Mouse (Mus musculus) large intestine, adult 2 months (tissue): ENCODE measurements around the gene Foxn1. TPM values are rescaled to one million over a fixed set of nuclear protein-coding genes. Genes with fewer than 3 reads are reported as not detected.

ENCODE experiments used
- DNase-seq: peaks from one replicate; pipeline ENCODE4 v3.0.0-alpha.2; 2012; ENCODE audit warnings: low read depth, low spot score
- WGBS: fragments of 180-500 bp; shearing (Covaris S2); methylation state at CpG from one replicate; pipeline ENCODE4 v1.1.7; 2018; 5-methylcytosine and 5-hydroxymethylcytosine counted together
- polyA plus RNA-seq: library from polyadenylated mRNA; depleted of rRNA; stranded (reverse); fragments of >200 nt; gene quantifications from 2 replicates; pipeline ENCODE4 v1.2.3, GENCODE M21; 2012

Foxn1 gene
- polyA plus RNA-seq, 1 experiment = not detected

- no peak for DNase-seq
- 22% methylated on average over 6 of the region's 6 CpGs for WGBS
Observed at GRCm38 (mm10) chr11:78402062-78402461, 15.7 kb upstream of the Foxn1 start.

DNA sequence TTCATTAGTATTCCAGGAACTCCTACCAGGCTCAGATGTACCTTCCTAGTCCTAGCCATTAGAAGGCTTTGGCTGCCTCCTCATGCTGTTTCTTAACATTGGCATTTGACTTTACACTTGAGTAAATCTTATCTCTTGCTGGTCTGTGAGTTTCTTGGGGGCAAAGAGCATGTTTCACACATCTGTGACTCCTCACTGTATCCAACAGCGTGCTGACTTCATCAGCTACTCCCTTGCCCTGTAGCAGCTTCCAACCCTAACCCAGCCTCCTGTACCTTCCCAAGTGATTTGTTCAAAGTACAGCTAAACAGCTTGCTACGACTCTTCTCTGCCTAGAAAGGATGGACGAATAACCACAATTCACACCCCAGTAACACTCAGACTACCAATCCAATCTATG, 15.1 kb upstream of the Foxn1 start:
- WGBS = 47% methylated on average over 3 of the region's 3 CpGs

DNA sequence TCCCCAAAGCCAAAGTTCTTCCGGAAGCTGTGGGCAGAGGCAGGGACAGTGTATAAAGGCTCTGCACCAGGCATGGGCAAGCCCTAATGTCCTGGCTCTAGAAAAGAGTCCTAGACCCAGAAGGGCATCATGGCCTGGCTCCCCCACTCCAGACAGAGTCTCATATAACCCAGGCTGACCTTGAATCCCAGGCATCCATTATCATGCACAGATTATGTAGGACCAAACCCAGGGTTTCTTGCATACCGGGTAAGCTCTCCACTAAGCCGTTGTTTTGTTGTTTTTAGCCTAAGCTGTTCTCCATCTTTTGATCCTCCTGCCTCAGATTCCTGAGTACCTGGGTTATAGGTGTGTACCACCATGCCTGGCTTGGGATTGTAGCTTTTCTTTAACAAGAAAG, 14.6 kb upstream of the Foxn1 start:
- WGBS = 59% methylated on average over 3 of the region's 3 CpGs
- no peak for DNase-seq

More for the DNA sequence above, 15.1 kb upstream of the Foxn1 start:
- no peak for DNase-seq

GRCm38 (mm10) chr11:78399680-78400079, 13.3 kb upstream of the Foxn1 start:
- WGBS = 18% methylated on average over 8 of the region's 8 CpGs
- no peak for DNase-seq

- WGBS = 88% methylated on average over 6 of the region's 6 CpGs
Observed at GRCm38 (mm10) chr11:78398212-78398611, 11.9 kb upstream of the Foxn1 start.

GRCm38 (mm10) chr11:78397397-78397796, 11.0 kb upstream of the Foxn1 start:
- WGBS = 9% methylated on average over 18 of the region's 18 CpGs

More at GRCm38 (mm10) chr11:78398212-78398611, 11.9 kb upstream of the Foxn1 start:
- DNase-seq = no peak

GRCm38 (mm10) chr11:78396950-78397349, 10.6 kb upstream of the Foxn1 start:
- DNase-seq = no peak
- WGBS = 30% methylated on average over 11 of the region's 11 CpGs

More at GRCm38 (mm10) chr11:78397397-78397796, 11.0 kb upstream of the Foxn1 start:
- DNase-seq = no peak

GRCm38 (mm10) chr11:78392728-78393127, 6.4 kb upstream of the Foxn1 start:
- WGBS = 19% methylated on average over 3 of the region's 3 CpGs

GRCm38 (mm10) chr11:78385776-78386175, 582 bp downstream of the Foxn1 start:
- no peak for DNase-seq
- 63% methylated on average over 10 of the region's 10 CpGs for WGBS

More at GRCm38 (mm10) chr11:78392728-78393127, 6.4 kb upstream of the Foxn1 start:
- DNase-seq = no peak

DNA sequence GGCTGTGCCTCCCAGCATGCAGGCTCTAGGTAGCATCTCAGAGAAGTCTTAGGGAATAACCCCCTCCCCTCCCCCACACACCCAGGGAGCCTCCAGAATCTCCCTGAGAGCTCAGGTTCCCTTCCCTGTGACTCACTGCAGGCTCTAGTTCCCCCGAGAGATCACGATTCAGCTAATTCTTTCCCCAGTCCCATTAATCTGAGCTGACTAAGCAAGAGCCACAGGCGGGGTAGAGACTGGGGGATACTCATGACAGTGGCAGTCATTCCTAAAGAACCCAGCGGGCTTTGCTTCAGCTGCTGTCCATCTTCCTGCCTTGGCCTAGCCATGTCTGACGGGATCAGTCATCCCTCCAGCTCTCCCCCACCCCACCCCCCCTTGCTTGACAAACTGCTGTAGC, 3.7 kb downstream of the Foxn1 start:
- DNase-seq = no peak
- 74% methylated on average over 5 of the region's 5 CpGs for WGBS

DNA sequence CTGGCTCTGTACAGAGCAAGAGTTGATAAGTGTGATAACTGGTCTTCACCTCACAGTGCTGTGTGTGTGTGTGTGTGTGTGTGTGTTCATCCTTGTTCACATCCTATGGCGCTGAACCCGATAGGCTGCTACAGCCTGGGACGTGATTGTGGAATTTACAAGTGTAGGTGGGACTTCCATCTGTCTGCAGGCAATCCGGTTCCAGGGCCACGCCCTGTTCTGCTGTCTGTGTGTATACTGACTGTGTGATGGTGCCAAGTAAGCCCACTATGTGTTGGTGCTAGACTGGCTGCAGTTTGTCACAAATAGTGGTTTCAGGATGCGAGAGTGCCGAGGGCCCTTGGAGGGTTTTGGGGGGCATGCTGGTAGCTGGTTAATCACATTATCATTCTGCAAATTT, 4.1 kb downstream of the Foxn1 start:
- WGBS = 51% methylated on average over 7 of the region's 7 CpGs
- DNase-seq = no peak

DNA sequence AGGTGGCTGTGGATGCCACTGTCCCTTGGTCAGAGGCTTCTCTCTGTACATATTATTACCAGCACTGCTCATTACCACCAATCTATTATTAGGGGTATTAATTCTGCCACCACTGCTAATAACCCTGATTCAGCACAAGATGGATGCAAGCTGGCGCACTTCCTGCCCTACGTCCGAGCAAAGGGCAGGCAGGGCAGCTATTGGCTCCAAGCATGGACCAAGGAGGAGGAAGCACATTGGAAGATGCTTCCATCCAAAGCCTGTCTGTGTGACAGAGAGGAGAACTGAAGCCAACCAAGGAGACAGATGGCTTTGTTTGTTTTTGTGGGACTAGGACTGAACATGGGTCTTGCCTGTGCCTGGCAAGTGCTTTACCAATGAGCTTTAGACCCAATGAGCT, 5.4 kb downstream of the Foxn1 start:
- no peak for DNase-seq
- 82% methylated on average over 3 of the region's 3 CpGs for WGBS

GRCm38 (mm10) chr11:78380351-78380750, 6.0 kb downstream of the Foxn1 start:
- 65% methylated on average over 4 of the region's 4 CpGs for WGBS
- DNase-seq = no peak

- no peak for DNase-seq
Observed at GRCm38 (mm10) chr11:78377549-78378159, 8.7 kb downstream of the Foxn1 start.

DNA sequence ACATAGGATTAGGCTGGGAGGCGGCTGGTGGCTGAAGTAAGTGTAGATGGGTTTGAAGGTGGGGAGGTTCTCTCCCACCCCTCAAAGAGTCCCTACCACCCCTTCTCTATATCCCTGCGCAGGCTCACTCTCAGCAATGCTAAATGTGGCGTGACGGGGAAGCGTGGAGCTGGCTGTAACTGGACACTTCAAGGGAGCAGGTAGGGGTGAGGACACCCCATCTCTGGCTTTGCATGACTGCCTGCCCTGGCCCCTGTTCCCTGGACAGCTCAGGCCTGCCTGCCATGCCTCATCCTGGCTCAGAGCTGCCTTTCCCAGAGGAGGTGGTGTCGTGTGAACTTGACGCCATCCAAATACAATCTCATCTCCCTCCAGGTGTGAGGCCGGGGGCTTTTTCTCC, 12.2 kb downstream of the Foxn1 start:
- WGBS = 93% methylated on average over 8 of the region's 8 CpGs
- DNase-seq = no peak

More at GRCm38 (mm10) chr11:78377549-78378159, 8.7 kb downstream of the Foxn1 start:
- 18% methylated on average over 11 of the region's 12 CpGs for WGBS

DNA sequence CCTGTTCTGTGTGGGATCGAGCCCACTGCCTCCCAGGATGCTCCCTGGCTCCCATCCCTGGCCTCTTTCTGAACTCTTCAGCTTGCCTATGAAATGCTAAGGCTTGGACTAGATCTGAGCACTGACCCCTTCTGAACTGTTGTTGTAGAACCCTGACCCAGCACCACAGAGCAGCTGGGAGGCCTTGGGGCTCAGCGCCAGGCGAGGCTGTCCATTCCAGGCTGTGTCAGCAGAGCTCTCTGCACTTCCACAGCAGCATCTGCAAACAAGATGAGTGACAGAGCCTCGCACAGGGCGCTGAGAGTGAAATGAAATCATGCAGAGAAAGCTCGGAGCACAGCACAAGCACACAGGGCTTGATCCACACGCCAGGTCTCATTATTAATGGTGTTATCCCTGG, 13.7 kb downstream of the Foxn1 start:
- 71% methylated on average over 7 of the region's 7 CpGs for WGBS
- no peak for DNase-seq

DNA sequence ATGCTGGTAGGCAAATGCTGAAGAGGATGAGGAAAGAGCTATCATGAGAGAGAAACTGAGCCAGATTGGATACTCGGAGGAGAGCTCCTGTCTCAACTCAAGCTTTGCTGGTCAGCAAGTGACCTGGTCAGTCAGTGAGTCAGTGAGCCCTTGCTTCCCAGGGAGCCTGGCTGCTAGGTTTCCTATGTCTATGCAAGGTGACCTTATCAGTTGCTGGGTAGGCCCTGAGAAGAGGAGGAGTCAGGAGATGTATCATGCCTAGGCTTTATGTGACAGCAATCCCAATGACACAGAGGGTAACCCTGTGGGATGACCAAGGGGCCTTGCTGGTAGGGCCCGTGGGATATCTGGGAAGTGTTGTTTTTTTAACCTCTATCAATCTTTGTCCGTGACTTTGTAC, 14.2 kb downstream of the Foxn1 start:
- 84% methylated on average over 3 of the region's 3 CpGs for WGBS
- no peak for DNase-seq

GRCm38 (mm10) chr11:78371711-78372110, 14.6 kb downstream of the Foxn1 start:
- 92% methylated on average over 11 of the region's 11 CpGs for WGBS
- no peak for DNase-seq

- DNase-seq = no peak
- 14% methylated on average over 1 of the region's 1 CpGs for WGBS
Observed at GRCm38 (mm10) chr11:78370389-78370788, 16.0 kb downstream of the Foxn1 start.

DNA sequence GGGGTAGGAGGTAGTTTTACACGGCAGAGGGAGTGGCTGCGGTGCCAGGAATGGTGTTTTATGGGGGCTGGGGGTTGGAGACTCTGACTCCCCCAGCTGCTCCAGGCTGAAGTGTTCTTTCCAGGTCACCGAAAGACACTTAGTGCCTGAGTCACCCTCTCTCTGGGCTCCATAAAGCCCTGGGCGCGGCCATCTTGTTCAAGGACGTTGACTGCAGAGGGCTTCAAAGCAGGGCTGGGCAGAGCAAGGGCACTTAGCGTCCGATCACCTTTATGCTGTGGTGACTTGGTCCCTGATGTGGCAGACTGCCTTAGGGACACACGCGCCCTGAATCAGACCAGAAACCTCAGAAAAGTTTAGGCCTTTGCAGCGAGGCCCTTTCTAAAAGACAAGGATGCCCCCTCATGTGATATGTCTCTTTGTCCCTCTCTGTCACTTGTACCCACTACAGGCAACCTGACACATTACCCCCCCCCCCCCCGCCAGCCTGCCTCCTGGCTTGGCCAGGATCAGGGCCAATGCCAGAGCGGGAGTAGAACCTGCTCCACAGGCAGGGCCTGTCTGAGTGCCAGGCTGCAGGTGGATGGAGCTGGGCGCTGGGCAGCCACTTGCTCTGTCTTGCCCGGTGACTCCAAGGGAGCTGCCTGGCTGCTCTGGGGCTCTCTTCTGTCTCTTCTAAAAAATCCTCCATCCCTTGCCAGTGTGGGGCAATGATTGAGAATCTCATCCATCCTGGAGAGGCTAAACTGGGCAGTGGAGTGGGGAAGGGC, 18.7 kb downstream of the Foxn1 start:
- no peak for DNase-seq
- WGBS = 54% methylated on average over 15 of the region's 15 CpGs

GRCm38 (mm10) chr11:78364103-78364502, 22.3 kb downstream of the Foxn1 start:
- no peak for DNase-seq
- WGBS = 9% methylated on average over 7 of the region's 8 CpGs
